Mouse (Mus musculus): Measurements from ENCODE around the gene Gm32717. TPM values are rescaled to one million over a fixed set of nuclear protein-coding genes. Genes with fewer than 3 reads are reported as not detected.

Gm32717 gene
- total RNA-seq (2023) = 0.53 TPM

DNA sequence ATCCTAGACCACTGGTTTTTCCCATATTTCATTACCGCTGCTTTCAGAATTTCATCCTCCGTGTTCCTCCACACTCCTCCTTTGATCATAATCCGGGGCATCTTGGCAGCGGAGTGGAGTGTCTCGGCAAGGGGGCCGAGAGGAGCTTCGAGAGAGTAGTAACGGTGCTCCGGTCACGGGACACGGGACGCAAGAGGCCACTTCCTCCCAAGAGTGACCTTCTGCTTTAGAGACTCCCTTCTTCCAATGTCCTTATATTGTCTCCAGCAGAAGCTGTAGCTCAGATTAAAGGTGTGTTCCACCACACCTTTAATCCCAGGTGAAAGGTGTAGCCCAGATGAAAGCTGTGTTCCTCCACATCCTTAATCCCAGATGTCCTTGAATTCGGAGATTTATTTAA lies at the start of gene Gm32717:
Gm32717 (minus strand) TSS at position 101 of the 400 bp plus-strand sequence.

GRCm38 (mm10) chr10:118258388-118258787 lies 17.8 kb upstream of the Gm32717 start, which contains the start of gene Gm32802:
Gene Gm32802, plus strand, starts transcription at chr10:118258688.

DNA sequence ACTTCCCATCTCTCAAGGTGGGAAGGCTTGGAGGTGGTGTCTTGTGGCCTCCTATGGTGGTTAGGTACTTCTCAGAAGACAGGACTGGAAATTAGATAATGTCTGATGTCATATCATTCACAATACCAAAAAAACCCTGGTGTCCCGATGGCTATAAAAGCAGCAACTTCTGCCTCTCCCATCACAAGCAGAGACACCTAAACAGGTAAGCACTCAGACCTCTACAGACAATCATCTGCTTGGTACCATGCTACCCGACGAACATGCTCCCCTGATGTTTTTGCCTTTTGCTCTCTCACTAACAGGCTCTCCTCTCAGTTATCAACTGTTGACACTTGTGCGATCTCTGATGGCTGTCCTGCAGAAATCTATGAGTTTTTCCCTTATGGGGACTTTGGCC lies 35.9 kb downstream of the Gm32717 start, which contains the start of gene Il22:
Il22 (plus strand) TSS at position 301 of the 400 bp plus-strand sequence.

Other genes with a start within 250 kb of the Gm32717 start
- 9.4 TPM for gene Mdm1, start 99.0 kb downstream of the Gm32717 start, total RNA-seq (2023)
- gene Il22, start 35.8 kb downstream of the Gm32717 start, total RNA-seq (2023) = not detected
- gene Gm32802, start 17.9 kb upstream of the Gm32717 start, total RNA-seq (2023) = 0.53 TPM
- not detected for gene Iltifb, start 54.3 kb upstream of the Gm32717 start, total RNA-seq (2023)
- not detected for gene Gm9040, start 86.2 kb upstream of the Gm32717 start, total RNA-seq (2023)
- gene Gm9044, start 91.6 kb upstream of the Gm32717 start, total RNA-seq (2023) = not detected
- gene Gm9045, start 97.1 kb upstream of the Gm32717 start, total RNA-seq (2023) = not detected
- not detected for gene Gm9046, start 102.5 kb upstream of the Gm32717 start, total RNA-seq (2023)
- gene Gm9048, start 107.9 kb upstream of the Gm32717 start, total RNA-seq (2023) = not detected
- not detected for gene Gm9049, start 113.3 kb upstream of the Gm32717 start, total RNA-seq (2023)
- 5.8 TPM for gene Ifng, start 200.3 kb upstream of the Gm32717 start, total RNA-seq (2023)